Mouse (Mus musculus) cerebellum, adult 8-10 months (tissue): ENCODE data around the gene Tnrc6c.

Experiments used
- DNase-seq: peaks from one replicate; pipeline ENCODE4 v3.0.0; 2022

Gene Tnrc6c

DNA sequence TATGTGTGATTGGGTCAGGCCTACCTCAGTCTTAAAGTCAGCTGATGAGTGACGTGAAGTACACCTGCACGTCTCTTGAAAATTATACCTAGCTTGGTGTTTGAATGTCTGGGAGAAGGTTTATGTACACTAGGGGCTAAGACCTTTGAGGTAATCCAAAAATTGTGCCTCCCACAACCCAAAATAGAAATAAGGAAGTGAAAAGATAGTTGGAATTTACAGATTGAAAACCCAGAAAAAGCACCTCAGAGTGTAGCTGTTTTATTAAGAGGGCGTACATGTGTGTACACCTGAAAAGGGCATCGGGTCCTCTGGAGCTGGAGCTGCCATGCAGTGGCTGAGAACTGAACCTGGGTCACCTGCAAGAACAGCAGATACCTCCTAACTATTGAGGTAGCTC, 24.1 kb downstream of the Tnrc6c start:
- DNase-seq = no peak

- DNase-seq = no peak
Measured at GRCm38 (mm10) chr11:117678740-117679139, 24.7 kb downstream of the Tnrc6c start.

GRCm38 (mm10) chr11:117684640-117685039, 30.6 kb downstream of the Tnrc6c start:
- no peak for DNase-seq

DNA sequence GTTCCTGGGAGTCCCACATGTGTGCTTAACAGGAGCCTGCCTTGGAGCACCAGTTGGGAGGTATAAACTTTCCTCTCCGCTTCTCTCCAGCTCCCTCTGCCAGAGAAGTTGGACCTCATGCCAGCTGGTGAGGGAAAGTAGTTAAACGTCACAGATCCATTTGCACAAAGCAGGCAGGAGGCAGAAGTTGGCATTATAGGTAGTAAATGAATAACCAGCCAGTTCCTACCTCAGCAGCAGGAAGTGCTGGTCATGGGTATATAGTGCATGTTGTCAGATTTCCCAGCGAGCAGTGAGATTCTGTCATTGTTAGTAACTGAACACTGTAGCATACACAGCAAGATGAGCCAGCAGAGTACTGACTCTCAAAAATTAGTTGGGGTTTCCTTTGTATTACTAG, 31.4 kb downstream of the Tnrc6c start:
- no peak for DNase-seq

GRCm38 (mm10) chr11:117686021-117686420, 31.9 kb downstream of the Tnrc6c start:
- no peak for DNase-seq

DNA sequence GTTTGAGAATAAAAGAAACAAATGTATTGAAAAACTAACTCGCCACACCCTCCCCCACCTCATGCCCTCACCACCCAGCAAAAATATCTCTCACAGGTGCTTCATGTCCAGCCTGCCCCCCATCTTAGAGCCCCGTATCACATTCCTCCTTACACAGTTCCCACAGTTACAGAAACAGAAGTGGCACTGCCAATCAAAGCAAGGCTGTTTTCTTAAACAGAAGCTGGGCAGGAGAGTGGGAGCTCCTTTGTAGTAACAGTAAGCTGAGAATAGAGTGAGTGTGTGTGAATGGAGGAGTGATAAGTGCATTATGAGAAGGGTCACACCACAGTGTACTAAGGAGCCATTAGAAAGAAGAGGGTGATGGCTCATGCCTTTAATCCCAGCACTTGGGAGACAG, 34.5 kb downstream of the Tnrc6c start:
- DNase-seq = no peak

DNA sequence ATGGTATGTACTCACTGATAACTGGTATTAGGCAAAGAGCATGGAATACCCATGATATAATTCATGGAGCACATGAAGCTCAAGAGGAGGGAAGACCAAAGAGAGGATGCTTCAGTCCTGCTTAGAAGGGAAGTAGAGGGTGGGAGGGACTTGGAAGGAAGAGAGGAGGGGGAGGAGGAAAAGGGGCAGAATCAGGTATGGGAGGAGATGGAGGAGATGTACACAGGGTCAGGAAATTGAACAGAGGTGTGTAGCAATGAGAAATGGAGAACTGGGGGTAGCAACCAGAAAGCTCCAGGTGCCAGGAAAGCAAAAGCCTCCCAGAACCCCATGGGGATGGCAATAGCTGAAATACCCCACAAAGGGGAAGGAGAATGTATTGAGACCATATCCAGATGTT, 37.2 kb downstream of the Tnrc6c start:
- DNase-seq = no peak

- DNase-seq = no peak
Measured at GRCm38 (mm10) chr11:117694050-117694449, 40.0 kb downstream of the Tnrc6c start.

DNA sequence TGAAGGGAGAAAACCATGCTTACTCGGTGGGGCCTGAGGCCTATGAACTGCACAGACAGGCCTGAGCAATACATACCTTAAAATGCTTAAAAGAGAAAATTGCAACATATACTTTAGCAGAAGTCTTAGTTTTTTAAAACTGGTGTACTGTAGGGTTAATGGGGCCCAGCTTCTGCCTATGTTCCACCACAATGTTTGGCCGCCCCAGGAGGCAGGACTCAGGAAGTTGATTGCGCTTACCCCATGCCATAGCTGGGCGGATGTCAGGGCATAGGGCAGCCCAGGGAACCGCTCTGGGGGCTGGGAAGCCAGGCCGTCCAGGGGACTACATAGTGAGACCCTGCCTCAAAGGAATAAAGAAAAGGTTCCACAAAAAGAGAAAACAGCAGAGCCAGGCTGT, 42.5 kb downstream of the Tnrc6c start:
- DNase-seq = no peak

DNA sequence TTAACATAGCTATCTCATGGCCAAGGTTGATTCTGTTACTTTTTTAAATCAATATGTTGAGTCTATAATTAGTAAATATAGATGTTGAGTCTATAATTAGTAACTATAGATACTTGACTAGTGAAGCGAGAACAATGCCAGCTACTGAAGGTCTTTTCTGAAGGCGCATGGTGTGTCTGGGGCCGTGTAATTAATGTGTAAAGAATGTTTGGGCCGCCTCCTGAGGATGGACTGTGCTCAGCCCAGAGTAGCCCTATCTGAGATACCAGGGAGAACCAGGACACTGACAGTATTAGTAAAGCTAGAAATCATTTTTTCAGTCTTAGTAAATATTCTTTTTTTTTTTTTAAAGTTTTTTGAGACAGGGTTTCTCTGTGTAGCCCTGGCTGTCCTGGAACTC, 46.8 kb downstream of the Tnrc6c start:
- DNase-seq = no peak

- DNase-seq = no peak
Measured at GRCm38 (mm10) chr11:117706267-117706666, 52.2 kb downstream of the Tnrc6c start.

DNA sequence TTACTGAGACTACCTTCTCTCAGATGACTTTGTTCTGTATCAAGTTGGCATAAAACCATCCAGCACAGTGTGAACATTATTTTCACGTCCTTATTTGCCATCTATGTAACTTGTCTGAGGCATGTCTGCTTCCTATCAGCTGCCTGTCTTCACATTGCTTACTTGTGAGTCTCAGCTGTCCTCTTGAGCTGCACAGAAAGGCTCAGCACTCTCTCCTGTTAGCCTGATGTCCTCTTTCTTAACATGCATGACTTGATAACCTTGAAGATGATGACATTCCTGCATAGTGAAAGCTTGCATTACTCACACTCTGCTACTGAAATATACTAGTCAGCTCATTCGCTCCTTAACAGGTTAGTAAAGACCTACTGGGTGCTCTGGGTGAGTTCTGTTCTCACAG, 53.1 kb downstream of the Tnrc6c start:
- DNase-seq = no peak

DNA sequence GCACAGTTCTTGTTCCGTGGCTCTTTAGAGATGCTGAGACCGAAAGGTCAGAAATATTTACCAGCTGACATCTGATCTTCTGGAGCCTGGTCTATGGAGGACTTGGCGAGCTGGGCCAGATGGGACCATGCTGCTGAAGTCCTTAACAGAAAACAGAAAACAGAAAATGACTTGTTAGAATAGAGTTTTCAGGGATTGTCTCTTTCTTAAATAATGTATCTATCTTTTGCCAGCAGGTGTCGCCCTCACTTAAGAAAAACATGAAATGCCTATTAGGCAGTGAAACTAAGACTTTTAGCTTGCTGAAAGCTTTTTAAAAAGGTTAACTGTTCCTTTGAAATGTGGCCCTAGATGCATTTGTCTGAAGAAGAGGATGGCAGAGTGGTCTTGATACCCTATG, 55.2 kb downstream of the Tnrc6c start:
- peak; percentile 61 for DNase-seq

DNA sequence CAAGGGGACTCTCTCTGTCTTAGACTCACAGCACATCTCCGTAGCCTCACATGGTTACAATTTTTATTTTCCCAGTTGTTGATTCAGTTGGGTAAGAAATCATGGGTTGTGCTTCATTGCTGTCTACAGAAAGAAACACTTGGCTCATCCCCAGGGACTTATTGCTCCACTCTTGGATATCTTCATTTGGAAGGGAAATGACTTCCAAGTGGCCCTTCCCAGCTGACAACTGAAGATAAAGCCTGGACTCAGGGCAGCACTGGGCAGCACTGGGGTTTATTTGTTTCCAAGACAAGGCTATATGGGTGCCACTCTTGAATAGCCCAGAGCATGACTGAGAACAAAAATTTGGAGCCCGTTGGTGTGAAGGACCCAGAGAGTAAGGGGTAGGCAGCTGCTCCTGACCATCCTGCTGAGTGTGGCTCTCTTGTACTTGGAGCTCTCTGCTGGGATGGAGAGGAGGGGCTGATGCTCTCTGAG, 56.8 kb downstream of the Tnrc6c start:
- no peak for DNase-seq

GRCm38 (mm10) chr11:117712065-117712464, 58.0 kb downstream of the Tnrc6c start:
- no peak for DNase-seq

GRCm38 (mm10) chr11:117713375-117713774, 59.3 kb downstream of the Tnrc6c start:
- DNase-seq = no peak

- no peak for DNase-seq
Measured at GRCm38 (mm10) chr11:117718838-117719237, 64.7 kb downstream of the Tnrc6c start.

DNA sequence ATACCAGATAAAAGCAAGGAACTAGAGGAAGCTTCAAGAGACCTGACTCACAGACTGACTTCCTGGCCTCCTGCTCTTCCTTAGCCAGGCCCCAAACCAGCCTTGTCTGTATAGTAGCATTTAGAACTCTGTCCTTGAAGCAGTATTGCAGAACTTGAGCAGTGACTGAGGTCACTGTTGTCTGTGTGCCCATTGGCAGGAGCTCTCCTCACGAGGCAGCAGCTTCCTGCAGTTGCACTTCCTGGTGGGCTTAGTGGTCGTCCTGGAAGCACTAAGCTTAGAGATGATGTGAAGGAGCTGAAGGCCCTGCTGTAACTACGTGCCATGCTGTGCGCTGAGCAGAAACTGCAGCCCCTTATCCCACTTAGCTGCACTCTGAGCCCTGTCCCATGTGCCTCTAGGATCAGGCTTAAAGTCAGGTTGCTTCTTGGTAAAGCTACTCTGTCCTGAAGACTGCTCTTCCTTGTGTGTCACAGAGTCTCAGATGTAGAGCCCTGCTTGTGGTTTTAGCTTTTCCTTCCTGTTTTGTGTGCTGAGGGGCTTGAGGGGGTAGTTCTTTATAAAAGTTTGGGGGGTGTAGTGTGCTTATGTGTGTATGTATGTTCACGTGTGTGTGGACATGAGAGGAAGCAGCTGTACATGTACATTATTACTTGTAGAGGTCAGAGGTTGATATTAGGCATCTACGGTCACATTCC, 70.7 kb downstream of the Tnrc6c start:
- DNase-seq = no peak

DNA sequence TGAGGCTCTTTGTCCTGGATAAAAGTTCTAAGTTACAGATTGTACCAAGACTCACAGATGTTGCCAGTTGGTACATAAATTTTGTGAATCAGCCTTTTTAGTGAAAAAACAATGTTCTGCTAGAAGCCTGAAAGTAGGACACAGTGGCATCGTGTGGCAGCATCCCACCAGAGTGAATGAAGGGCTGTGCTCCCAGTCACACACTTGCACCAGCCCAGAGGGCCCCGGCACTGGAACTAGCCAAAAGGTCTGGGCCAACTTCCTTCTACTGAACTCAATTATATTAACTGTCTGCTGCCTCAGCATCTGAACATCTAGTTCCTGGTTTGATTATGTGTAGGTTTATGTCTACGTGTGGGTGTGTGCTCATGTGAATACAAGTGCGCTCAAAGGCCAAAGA, 72.9 kb downstream of the Tnrc6c start:
- DNase-seq = no peak

- no peak for DNase-seq
Measured at GRCm38 (mm10) chr11:117728245-117728644, 74.2 kb downstream of the Tnrc6c start.

- DNase-seq = no peak
Measured at GRCm38 (mm10) chr11:117728841-117729240, 74.8 kb downstream of the Tnrc6c start.

- no peak for DNase-seq
Measured at GRCm38 (mm10) chr11:117729341-117729740, 75.3 kb downstream of the Tnrc6c start.

GRCm38 (mm10) chr11:117729798-117730489, 75.9 kb downstream of the Tnrc6c start:
- DNase-seq = no peak

GRCm38 (mm10) chr11:117730490-117730838, 76.4 kb downstream of the Tnrc6c start:
- DNase-seq = no peak

DNA sequence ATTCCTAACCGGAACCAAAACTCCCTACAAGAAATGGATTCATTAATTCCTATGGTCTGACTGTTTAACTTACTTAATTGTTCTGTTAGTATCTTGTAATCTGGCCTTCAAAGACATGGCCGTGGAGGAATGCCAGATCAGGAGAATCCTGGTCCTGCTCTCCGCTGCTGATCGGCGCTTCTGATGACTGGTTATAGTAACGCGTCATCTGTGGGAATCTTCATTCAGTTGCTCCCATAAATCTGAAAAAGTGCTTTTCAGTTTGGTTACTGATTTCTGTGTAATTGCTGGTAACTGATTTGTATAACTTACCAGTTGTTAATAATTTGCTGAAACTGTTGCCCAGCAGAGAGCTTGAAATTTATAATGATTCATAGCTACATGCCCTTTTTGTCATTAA, 77.4 kb downstream of the Tnrc6c start:
- DNase-seq = no peak
